Mouse (Mus musculus) ovary, postnatal 36 days (tissue): Measurements from ENCODE around the gene Slc47a1.
A peak's percentile ranks its signal among the peaks of the same experiment; 100 is the strongest.
"Not testable (repeated sequence)": the region's sequence is repeated elsewhere in the genome, so short reads cannot be mapped to it uniquely, and the experiment has no call there.

Source experiments
- DNase-seq: peaks from one replicate; pipeline ENCODE4 v3.0.0; 2022; ENCODE audit warnings: low spot score, mixed read lengths

The Slc47a1 gene

GRCm38 (mm10) chr11:61319233-61319922 lies 58.8 kb downstream of the Slc47a1 start:
- DNase-seq = no peak

- peak; percentile 62 for DNase-seq
Measured at GRCm38 (mm10) chr11:61316864-61317263, 61.3 kb downstream of the Slc47a1 start.

GRCm38 (mm10) chr11:61310321-61310720 lies 67.8 kb downstream of the Slc47a1 start:
- DNase-seq = no peak

- DNase-seq = no peak
Measured at GRCm38 (mm10) chr11:61309831-61310230, 68.3 kb downstream of the Slc47a1 start.

DNA sequence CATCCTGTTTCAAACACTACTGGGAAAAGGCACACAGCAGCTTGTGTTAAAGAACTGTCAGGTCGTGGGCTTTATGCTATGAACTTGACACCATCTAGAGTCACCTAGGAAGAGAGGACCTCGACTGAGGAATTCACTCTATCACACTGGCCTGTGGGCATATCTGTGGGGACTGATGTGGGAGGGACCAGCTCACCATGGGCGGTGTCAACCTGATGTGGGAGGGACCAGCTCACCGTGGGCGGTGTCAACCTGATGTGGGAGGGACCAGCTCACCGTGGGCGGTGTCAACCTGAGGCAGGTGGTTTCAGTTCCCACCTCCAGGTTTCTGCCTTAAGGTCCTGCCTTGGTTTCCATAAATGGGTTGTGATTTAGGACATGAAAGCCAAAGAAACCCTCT lies 70.3 kb downstream of the Slc47a1 start:
- no peak for DNase-seq

GRCm38 (mm10) chr11:61305377-61305776 lies 72.8 kb downstream of the Slc47a1 start:
- no peak for DNase-seq

GRCm38 (mm10) chr11:61304535-61304934 lies 73.6 kb downstream of the Slc47a1 start:
- DNase-seq = not testable (repeated sequence)

DNA sequence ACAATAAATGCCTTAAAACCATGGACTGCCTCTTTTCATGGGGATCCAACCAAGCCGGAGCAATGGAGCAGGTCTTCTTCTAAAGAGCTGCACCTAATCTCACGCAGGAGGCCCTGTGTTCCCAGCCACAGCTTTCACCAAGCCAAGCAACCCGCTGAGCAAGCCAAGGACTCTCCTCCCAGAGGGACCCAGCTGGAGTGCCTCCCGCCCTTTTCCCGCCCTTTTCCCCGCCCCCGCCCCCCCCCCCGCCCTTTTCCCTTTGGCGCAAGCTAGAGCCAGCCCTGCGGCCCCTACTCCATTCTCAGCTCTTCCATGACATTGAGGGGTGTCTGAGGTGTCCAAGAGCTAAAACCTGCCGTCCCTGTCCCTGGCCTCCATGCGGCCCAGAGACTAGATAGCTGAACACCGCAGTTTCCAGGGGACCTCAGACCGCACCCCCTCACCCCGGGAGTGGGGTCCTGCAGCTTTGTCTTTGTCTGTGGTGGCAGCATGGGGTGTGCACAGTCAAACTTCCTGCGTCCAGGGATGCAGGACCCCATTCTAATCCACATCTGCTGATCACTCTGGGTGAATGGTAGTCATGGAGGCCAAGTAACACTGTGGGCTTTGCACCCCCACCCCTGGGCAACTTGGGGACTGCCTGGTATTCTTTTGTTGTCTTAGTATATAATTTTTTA lies 77.3 kb downstream of the Slc47a1 start:
- DNase-seq = no peak

DNA sequence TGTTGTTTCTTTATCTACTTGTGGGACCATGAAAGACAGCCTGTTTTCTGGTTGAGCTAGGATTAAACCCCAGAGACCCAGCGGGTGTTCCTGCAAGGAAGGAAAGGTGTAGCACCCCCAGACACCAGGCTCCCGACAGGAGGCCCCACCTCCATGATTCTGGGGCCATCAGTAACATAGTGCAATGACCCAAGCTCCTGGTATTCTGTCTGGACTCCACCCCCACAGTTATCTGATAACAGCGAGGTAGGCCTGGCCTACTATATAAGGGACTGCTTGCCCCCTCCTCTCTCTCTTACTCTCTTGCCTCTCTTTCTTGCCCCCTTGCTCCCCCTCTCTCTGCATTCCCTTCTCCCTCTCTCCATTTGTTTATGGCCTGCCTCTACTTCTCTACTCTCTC lies 77.9 kb downstream of the Slc47a1 start:
- DNase-seq = no peak

DNA sequence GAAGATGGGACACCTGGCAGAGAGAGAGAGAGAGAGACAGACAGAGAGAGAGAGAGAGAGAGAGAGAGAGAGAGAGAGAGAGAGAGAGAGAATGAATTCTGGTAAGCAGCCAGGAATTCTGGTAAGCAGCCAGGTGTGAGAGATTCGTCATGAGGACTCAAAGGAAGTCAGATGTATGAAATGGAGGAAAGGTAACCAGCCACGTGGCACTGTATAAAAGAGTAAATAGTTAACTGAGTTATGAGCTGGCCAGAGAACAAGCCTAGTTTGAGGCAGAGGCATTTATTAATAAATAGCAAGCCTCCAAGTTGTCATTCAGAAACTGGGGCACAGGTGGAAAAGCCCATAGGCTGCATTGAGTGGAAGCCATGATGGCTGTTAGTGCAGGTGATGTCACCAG lies 80.2 kb downstream of the Slc47a1 start:
- DNase-seq = no peak

DNA sequence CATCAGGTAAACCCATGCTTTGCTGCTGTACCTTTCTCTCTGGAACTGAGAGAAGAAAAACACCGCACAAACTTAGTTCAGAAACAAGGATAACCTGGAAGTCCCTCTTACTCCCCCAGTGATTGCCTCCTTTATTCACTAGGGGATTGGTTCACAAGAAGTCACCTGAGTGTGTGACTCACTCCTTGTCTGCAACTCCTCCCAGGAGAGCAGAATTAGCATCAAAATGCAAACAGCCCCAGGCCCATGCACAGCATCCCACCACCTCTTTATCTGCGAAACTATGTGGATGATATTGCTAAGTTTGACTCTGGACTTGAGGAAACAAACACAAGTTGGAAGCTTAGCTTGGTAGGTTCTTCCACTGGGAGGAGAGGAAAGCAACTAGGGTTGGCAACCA lies 80.8 kb downstream of the Slc47a1 start:
- DNase-seq = no peak

DNA sequence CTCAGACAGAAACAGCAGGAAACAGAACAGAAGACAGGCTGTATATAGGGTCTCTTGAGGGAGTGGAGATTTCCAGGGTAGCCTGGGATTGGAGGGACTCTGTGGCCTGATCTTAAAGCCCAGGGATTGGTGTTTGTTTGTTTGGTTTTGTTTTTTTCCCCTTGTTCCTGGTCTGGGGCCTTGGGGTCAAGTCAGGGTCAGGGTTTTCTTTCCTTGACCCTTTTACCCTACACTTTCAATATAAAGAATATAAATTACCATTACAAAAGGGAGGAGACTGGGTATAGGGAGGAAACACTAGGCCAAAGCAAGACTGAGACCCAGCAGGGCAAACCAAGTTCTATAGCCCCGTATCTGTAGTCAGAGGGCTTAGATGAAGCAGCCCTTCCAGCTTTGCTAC lies 81.6 kb downstream of the Slc47a1 start:
- DNase-seq = no peak

DNA sequence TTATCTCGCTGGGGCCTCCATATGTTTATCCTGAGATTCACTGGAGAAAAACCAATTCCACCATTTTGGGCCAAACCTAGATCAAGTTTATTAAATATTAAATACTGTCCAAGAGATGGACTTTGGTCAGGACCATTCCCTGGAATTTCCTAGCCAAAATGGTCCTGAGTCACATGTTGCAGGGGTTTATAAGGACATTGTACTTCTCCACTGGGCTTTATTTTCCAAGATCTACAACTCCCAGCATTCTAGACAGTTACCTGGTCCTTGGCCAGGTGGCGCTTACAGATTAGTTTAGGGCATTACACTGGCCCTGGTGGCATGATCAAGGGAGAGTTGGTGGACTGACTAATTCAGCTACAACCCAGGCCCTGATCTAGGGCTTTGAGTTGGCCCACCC lies 82.6 kb downstream of the Slc47a1 start:
- no peak for DNase-seq

- DNase-seq = no peak
Measured at GRCm38 (mm10) chr11:61294431-61294830, 83.7 kb downstream of the Slc47a1 start.
